8 mouse cellular contexts compared by ENCODE assay signal in the genomic region with DNA sequence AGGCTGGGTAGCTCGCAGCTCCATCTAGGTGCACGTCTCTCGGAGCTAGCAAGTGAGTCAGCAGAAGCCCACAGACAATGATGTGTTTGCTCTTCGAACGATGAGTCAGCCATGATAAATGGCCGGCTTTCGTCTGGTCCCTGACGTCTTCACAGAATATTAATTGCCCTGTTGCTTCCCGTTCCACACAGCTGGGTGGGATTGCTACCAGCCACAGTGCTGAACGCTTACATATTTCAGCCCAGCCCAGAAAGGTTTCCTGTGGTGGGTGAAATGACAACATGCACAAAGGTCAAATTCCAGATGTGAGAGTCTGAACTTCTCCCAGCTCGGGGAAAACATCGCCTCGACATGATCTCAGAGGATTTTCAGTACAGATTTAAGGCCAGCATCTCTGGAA.
DNase-seq lines count a peak whose midpoint lies in the region; ATAC-seq and TF ChIP-seq lines count a peak whose summit lies in the region.

No protein-coding gene starts in this region.

- WGBS in heart, embryonic 12.5 days: 52% methylated on average over 13 of the region's 13 CpGs
- WGBS in heart, embryonic 16.5 days: 46% methylated on average over 13 of the region's 13 CpGs
- 8% methylated on average over 13 of the region's 13 CpGs for WGBS in kidney, postnatal 0 days
- 4% methylated on average over 13 of the region's 13 CpGs for WGBS in stomach, embryonic 14.5 days

- H3K27me3 ChIP-seq in heart, embryonic 12.5 days (replicated peaks): no peaks in the 10 kb centered on the region
- no peaks in the 10 kb centered on the region for H3K27me3 ChIP-seq in heart, embryonic 16.5 days (ENCODE audit: control insufficient read depth, insufficient read depth, low read length)
- no peaks in the 10 kb centered on the region for H3K27me3 ChIP-seq in kidney, postnatal 0 days (ENCODE audit: insufficient read depth, low read length)
- H3K27me3 ChIP-seq in stomach, embryonic 14.5 days (ENCODE audit: control insufficient read depth, insufficient read depth, low read length): no peaks in the 10 kb centered on the region

- H3K4me1 ChIP-seq in heart, embryonic 12.5 days (replicated peaks): no peaks in the 10 kb centered on the region
- peaks cover 3% of the 10 kb centered on the region; the same call in 1 of the 2 replicates for H3K4me1 ChIP-seq in heart, embryonic 16.5 days (ENCODE audit: control insufficient read depth, insufficient read depth, low read length)
- H3K4me1 ChIP-seq in kidney, postnatal 0 days (replicated peaks; ENCODE audit: insufficient read depth, low read length): no peaks in the 10 kb centered on the region
- peaks cover 19% of the 10 kb centered on the region; the same call in 1 of the 2 replicates for H3K4me1 ChIP-seq in stomach, embryonic 14.5 days (ENCODE audit: control insufficient read depth, insufficient read depth, low read length)

- H3K4me3 ChIP-seq in heart, embryonic 12.5 days: no peak overlapping the region
- H3K4me3 ChIP-seq in heart, embryonic 16.5 days (ENCODE audit: low read length): no peak overlapping the region
- no peak overlapping the region for H3K4me3 ChIP-seq in kidney, postnatal 0 days (replicated peaks; ENCODE audit: low read depth, low read length)
- no peak overlapping the region for H3K4me3 ChIP-seq in stomach, embryonic 14.5 days (ENCODE audit: low read depth, low read length)

- peak; percentile 98 for DNase-seq in heart, adult 11 months
- peak; percentile 28 for DNase-seq in c-Kit-positive CD71-negative TER-119-negative erythroid progenitor cells, embryonic 14.5 days (ENCODE audit: low read depth)
- peak; percentile 86 for DNase-seq in kidney, postnatal 0 days (ENCODE audit: low spot score)
- DNase-seq in lung, postnatal 14 days: peak; percentile 39

- H3K36me3 ChIP-seq in heart, embryonic 12.5 days: no peaks in the 10 kb centered on the region
- no peaks in the 10 kb centered on the region for H3K36me3 ChIP-seq in heart, embryonic 16.5 days (ENCODE audit: control insufficient read depth, insufficient read depth)
- H3K36me3 ChIP-seq in kidney, postnatal 0 days (ENCODE audit: insufficient read depth, low read length): no peaks in the 10 kb centered on the region
- no peaks in the 10 kb centered on the region for H3K36me3 ChIP-seq in stomach, embryonic 14.5 days (ENCODE audit: control insufficient read depth, insufficient read depth, low read length)

- H3K27ac ChIP-seq in heart, embryonic 12.5 days (ENCODE audit: poor library complexity, severe bottlenecking): no peak overlapping the region
- no peak overlapping the region for H3K27ac ChIP-seq in heart, embryonic 16.5 days (ENCODE audit: low read length)
- peak overlapping the region; percentile 28 for H3K27ac ChIP-seq in kidney, postnatal 0 days
- H3K27ac ChIP-seq in stomach, embryonic 14.5 days (ENCODE audit: low read length): peak overlapping the region; percentile 16; the same call in 1 of the 2 replicates

- H3K4me2 ChIP-seq in heart, embryonic 12.5 days: no peak overlapping the region
- no peak overlapping the region for H3K4me2 ChIP-seq in heart, embryonic 16.5 days (ENCODE audit: low read depth, low read length)
- no peak overlapping the region; the same call in 1 of the 2 replicates for H3K4me2 ChIP-seq in kidney, postnatal 0 days (ENCODE audit: low read length)
- 0 out of 2 replicates have a peak overlapping the region, but pooled peaks have one; percentile 1 for H3K4me2 ChIP-seq in stomach, embryonic 14.5 days (replicated peaks; ENCODE audit: low read depth, low read length)

- no peak for ATAC-seq in heart, embryonic 12.5 days (ENCODE audit: insufficient number of reproducible peaks, low FRiP score)
- peak; percentile 52; the same call in 1 of the 2 replicates for ATAC-seq in heart, embryonic 16.5 days (replicated peaks; ENCODE audit: extremely low read depth, insufficient read depth, low FRiP score)
- peak; percentile 91 for ATAC-seq in kidney, postnatal 0 days (replicated peaks; ENCODE audit: low FRiP score, low read depth)
- peak; percentile 47; the same call in 1 of the 2 replicates for ATAC-seq in stomach, embryonic 14.5 days (ENCODE audit: insufficient number of reproducible peaks, insufficient read depth, low FRiP score, low read depth)
- no peak for ATAC-seq in cerebellum, adult (ENCODE audit: insufficient number of reproducible peaks, low FRiP score, low TSS enrichment)

- H3K9ac ChIP-seq in heart, embryonic 12.5 days: no peak overlapping the region
- no peak overlapping the region for H3K9ac ChIP-seq in heart, embryonic 16.5 days (ENCODE audit: low read length)
- no peak overlapping the region for H3K9ac ChIP-seq in kidney, postnatal 0 days (ENCODE audit: low read depth, low read length)
- H3K9ac ChIP-seq in stomach, embryonic 14.5 days (replicated peaks; ENCODE audit: low read depth, low read length): no peak overlapping the region

- TF ChIP-seq CTCF in kidney, postnatal 0 days (IDR thresholded peaks at IDR 0.05; ENCODE audit: low read depth): no peak

- H3K9me3 ChIP-seq in heart, embryonic 12.5 days (replicated peaks): no peaks in the 10 kb centered on the region
- H3K9me3 ChIP-seq in heart, embryonic 16.5 days (replicated peaks; ENCODE audit: control insufficient read depth, low read length): no peaks in the 10 kb centered on the region
- no peaks in the 10 kb centered on the region for H3K9me3 ChIP-seq in kidney, postnatal 0 days (replicated peaks; ENCODE audit: low read length)
- H3K9me3 ChIP-seq in stomach, embryonic 14.5 days (ENCODE audit: control insufficient read depth, low read depth, low read length): no peaks in the 10 kb centered on the region

Comparison
In these comparisons a context has a peak if more than half of its experiments do, and no peak if none do; other contexts are left out.
1. ATAC-seq: peak in heart, embryonic 16.5 days (single experiment), kidney, postnatal 0 days (single experiment) and stomach, embryonic 14.5 days (single experiment); none in heart, embryonic 12.5 days (single experiment) and cerebellum, adult (single experiment).
2. DNase-seq: peak in every context shown above with its lines; median percentile 98 in heart, adult 11 months; 86 in kidney, postnatal 0 days; 39 in lung, postnatal 14 days; 28 in c-Kit-positive CD71-negative TER-119-negative erythroid progenitor cells, embryonic 14.5 days.
3. H3K27ac ChIP-seq: peak in kidney, postnatal 0 days (single experiment) and stomach, embryonic 14.5 days (single experiment); none in heart, embryonic 12.5 days (single experiment) and heart, embryonic 16.5 days (single experiment).